Mouse (Mus musculus): Measurements from ENCODE around the gene Ick.

DNA sequence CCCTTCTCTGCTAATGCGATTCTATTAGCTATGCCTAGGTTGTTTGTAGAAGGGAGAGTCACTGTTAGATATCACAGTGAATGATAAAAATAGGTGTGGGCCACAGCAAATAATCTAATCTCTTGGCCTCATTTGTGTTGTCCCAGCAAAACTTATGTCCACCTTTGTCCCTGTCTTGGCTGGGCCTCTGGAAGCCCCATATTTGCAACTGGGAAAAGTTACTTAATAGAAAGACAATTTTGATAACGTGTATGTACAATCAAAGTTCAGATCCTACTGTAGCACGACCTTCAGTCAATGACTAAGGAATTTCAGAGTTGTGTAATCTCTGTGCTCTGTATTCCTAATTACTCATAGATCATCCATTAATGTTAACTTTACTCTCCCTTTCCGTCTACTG is 108.1 kb downstream of the Ick start:
- no peak for TF ChIP-seq POLR2A (IDR thresholded peaks at IDR 0.05; ENCODE audit: borderline replicate concordance, extremely low read depth, insufficient read depth, insufficient read length, poor library complexity, severe bottlenecking)
- TF ChIP-seq CTCF (IDR thresholded peaks at IDR 0.05; ENCODE audit: borderline replicate concordance, extremely low read depth, insufficient read depth, insufficient read length), result no peak

Measured in brain, embryonic 14.5 days (tissue).